Mouse (Mus musculus) embryonic fibroblast, embryonic 13.5 days (primary cell): ENCODE data around the gene Elovl6.

Source experiments
- CTCF ChIP-seq: IDR thresholded peaks from 2 replicates; pipeline ENCODE4 v1.5.1; 2011; ENCODE audit warnings: mild to moderate bottlenecking, control low read depth, low read length, moderate library complexity, borderline replicate concordance; ENCODE audit not compliant: insufficient read depth
- POLR2A ChIP-seq: IDR thresholded peaks from 2 replicates; pipeline ENCODE4 v1.6.1; 2011; ENCODE audit warnings: low read depth, mild to moderate bottlenecking, control low read depth, low read length, moderate library complexity

- TF ChIP-seq CTCF, result no peak
- no peak for TF ChIP-seq POLR2A
These were observed 98.9 kb downstream of the Elovl6 start for GRCm38 (mm10) chr3:129631018-129631417.
